Mouse (Mus musculus): ENCODE data around the gene Fam217a.

DNA sequence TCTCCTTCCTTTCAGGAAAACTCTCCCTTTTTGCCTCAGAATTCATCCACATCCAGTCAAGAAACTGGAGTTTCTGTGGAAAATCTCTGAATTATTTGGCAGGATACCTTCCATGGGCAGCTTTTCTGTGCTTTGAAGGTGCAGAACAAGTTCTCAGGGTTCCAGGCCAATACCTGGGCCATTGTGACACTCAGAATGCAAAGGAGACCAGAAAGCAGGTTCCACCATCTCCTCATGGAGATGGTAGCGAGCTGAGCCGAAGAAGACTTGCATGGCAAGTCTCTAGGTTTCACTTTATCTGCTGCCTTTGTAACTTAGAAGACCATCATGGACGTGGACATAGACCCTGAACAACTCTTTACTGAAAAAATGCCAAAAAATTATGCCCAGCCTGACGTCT is at the start of gene Fam217a, which contains the start of gene 4933417A18Rik:
- TF ChIP-seq CTCF (IDR thresholded peaks at IDR 0.05; ENCODE audit: low read depth, low read length) (no peak), TAL1 (conservative IDR thresholded peaks at IDR 0.05; ENCODE audit: low read depth, low read length) (no peak), GATA1 (IDR thresholded peaks at IDR 0.05; ENCODE audit: borderline replicate concordance, low read length) (no peak), GATA2 (IDR thresholded peaks at IDR 0.05; ENCODE audit: borderline replicate concordance, low read depth, low read length) (no peak), POLR2AphosphoS5 (IDR thresholded peaks at IDR 0.05; ENCODE audit: insufficient replicate concordance, low read depth, low read length) (no peak)

All from G1E (cell line).